Mouse (Mus musculus) mammary gland, adult 2 months (tissue): ENCODE results near the gene Atp6v0a4. TPM values are rescaled to one million over a fixed set of nuclear protein-coding genes. Genes with fewer than 3 reads are reported as not detected.

ENCODE experiments used
- polyA plus RNA-seq: library from polyadenylated mRNA; depleted of rRNA; stranded (reverse); fragments of >200 nt; gene quantifications from 2 replicates; pipeline ENCODE4 v1.2.3, GENCODE M21; 2012; ENCODE audit warnings: low replicate concordance; rRNA removed

The Atp6v0a4 gene
- polyA plus RNA-seq = 0.32 and 0.52 TPM in 2 replicates

GRCm38 (mm10) chr6:38124207-38124835, at the start of gene Atp6v0a4:
Atp6v0a4 (minus strand) TSS chr6:38124586.

GRCm38 (mm10) chr6:38109160-38109795, 15.1 kb downstream of the Atp6v0a4 start, which contains the start of gene Tmem213:
Tmem213 (plus strand) TSS chr6:38109255.

GRCm38 (mm10) chr6:38046838-38047237, 77.5 kb downstream of the Atp6v0a4 start, which contains the start of gene Svopl:
Svopl (minus strand) TSS chr6:38046996.

Other genes starting within 250 kb of the Atp6v0a4 start
- 2.6 and 5.9 TPM in 2 replicates for gene Svopl, start 77.6 kb downstream of the Atp6v0a4 start, polyA plus RNA-seq
- gene Tmem213, start 15.3 kb downstream of the Atp6v0a4 start, polyA plus RNA-seq = not detected in 2 replicates
- 1.5 and 2.4 TPM in 2 replicates for gene D630045J12Rik, start 129.4 kb upstream of the Atp6v0a4 start, polyA plus RNA-seq
- 3.0 and 4.6 TPM in 2 replicates for gene Zc3hav1l, start 174.7 kb upstream of the Atp6v0a4 start, polyA plus RNA-seq
- gene Zc3hav1, start 230.0 kb upstream of the Atp6v0a4 start, polyA plus RNA-seq = 35.5 and 46.4 TPM in 2 replicates